Mouse (Mus musculus): Measurements from ENCODE around the gene Dgkd. TPM values are rescaled to one million over a fixed set of nuclear protein-coding genes. Genes with fewer than 3 reads are reported as not detected.

Gene Dgkd
- polyA plus RNA-seq, 1 experiment, result 69.4 TPM

DNA sequence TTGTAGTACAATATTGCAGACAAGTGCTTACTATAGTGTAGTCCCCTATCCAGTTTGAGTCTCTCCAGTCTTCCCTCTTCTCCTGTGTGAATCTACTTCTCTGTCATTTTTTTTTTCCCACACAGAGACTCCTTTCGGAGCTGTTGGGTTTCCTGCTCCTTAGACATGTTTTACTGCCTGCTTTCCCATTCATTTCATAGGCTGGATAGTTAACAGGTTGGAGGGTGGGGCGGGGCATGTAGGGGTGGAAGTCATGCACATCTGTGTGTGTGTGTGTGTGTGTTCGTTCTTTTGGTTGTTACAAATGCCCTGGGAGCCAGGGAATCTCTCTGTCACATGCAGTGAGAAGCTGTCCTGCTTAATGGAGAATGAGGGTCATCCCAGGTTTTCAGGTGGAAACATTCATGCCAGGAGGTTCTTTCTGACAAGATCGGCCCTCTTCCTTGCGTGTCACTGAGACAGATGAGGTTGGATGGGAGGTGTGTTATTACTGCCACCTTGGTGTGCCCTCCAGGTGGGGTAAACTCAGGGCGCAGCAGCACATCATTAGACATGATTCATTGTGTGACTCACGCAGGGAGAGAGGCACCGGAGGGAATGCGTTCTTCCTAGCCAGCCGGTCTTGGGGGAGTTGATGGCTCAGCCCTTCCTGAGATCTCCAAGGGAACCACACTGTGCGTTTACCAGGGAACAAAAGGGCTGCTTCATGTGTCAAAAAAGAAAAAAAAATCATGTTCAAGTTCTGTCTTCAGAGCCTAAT lies 4.7 kb upstream of the Dgkd start:
- WGBS, result 72% methylated on average over 11 of the region's 11 CpGs
- TF ChIP-seq CTCF (IDR thresholded peaks at IDR 0.05; ENCODE audit: extremely low read depth, insufficient read depth, insufficient read length, insufficient replicate concordance) (no peak), POLR2A (IDR thresholded peaks at IDR 0.05; ENCODE audit: low read depth, low read length) (no peak)
- Histone ChIP-seq H3K4me3 (ENCODE audit: extremely low read depth, insufficient read depth, insufficient read length) (no peak overlapping the region), H3K4me1 (ENCODE audit: control insufficient read depth, insufficient read depth, insufficient read length) (peaks cover 40% of the 10 kb centered on the region), H3K27ac (ENCODE audit: insufficient read depth, low read length) (peak overlapping the region; percentile 91), H3K27me3 (ENCODE audit: control insufficient read depth, insufficient read depth, low read length) (no peaks in the 10 kb centered on the region), H3K36me3 (ENCODE audit: control insufficient read depth, insufficient read depth, low read length) (no peaks in the 10 kb centered on the region)
- DNase-seq (ENCODE audit: low read depth in 1 of 2, low spot score in 2 of 2), result no peak

DNA sequence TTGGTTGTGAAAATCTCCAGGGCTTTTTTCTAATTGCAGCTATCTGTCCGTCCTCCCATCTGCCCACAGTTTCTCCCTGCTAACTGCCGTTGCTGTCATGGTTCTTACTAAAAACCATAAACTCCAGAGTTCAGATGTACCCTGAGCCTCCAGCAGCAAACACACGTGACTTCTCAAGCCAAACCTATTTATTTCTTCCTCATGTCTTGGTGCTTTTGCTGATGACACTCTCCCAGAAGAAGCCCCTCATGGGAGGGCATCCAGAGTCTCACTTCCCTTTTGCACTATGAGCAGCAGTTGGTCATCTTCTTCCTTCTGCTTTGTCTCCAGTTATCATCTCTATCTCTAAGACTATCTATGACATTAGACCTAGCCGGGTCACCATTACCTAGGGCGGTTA lies 3.8 kb upstream of the Dgkd start:
- Histone ChIP-seq H3K4me3 (ENCODE audit: extremely low read depth, insufficient read depth, insufficient read length) (no peak overlapping the region), H3K36me3 (ENCODE audit: control insufficient read depth, insufficient read depth, low read length) (no peaks in the 10 kb centered on the region), H3K27me3 (ENCODE audit: control insufficient read depth, insufficient read depth, low read length) (no peaks in the 10 kb centered on the region), H3K4me1 (ENCODE audit: control insufficient read depth, insufficient read depth, insufficient read length) (peaks cover 40% of the 10 kb centered on the region), H3K27ac (ENCODE audit: insufficient read depth, low read length) (peak overlapping the region; percentile 74)
- TF ChIP-seq POLR2A (IDR thresholded peaks at IDR 0.05; ENCODE audit: low read depth, low read length), result no peak
- no peak for TF ChIP-seq CTCF (IDR thresholded peaks at IDR 0.05; ENCODE audit: extremely low read depth, insufficient read depth, insufficient read length, insufficient replicate concordance)
- peak in 1 of 2 experiments; percentile 40 for DNase-seq (ENCODE audit: low read depth in 1 of 2, low spot score in 2 of 2)
- WGBS, result 34% methylated on average over 5 of the region's 5 CpGs

DNA sequence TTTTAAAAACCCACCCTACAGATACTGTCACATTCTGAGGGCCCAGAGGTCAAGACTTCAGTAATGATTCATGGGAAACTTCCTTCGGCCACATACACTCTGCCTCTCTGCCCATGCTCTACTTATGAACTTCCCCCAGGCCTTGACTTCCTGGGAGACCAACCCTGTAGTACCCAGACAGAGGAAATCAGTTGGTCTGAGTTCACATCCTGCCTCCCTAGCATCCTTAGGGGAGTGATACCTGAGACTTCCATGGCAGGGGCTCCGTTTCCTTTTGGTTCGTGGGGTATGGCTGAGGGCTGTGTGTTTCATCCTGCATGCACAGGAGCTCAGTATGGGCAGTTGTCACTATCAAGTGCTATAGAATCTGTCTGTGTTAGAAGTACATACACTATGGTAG lies 1.7 kb upstream of the Dgkd start:
- H3K27ac ChIP-seq (ENCODE audit: insufficient read depth, low read length), result peak overlapping the region; percentile 67
- H3K4me1 ChIP-seq (ENCODE audit: control insufficient read depth, insufficient read depth, insufficient read length), result peaks cover 40% of the 10 kb centered on the region

DNA sequence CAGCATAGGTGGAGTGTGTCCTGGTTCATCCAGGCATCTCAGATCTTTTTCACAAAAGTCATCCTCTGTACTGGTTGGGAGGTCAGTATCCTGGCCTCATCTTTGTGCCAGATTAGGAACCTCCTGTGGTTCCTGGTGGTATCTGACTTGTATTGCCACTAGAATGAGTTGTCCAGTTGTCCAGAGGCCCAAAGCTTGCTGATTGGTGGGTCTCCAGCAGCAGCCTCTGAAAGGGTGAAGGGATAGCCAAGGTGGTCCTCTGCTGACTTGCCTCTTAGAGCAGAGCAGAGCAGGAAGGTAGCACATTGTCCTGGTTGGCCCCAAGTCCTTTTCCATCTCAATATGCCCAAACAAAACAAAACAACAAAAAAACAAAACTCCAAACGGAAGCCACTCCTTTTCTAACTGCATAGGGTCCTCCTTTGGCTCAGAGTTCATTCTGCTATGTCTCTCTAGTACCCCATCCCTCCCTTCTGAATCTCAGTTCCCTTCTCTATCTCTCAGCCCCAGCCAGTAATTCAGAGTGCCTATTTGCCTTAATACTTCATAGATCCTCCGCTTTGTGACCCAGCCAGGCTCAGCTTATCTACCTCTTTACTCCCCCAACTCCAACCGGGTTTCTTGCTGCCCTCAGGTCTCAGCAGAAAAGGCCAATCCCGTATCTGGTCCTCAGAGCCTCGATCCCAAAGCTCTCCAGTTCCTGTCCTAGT lies 851 bp upstream of the Dgkd start:
- WGBS, result 54% methylated on average over 5 of the region's 5 CpGs
- Histone ChIP-seq H3K27ac (ENCODE audit: insufficient read depth, low read length) (peak overlapping the region; percentile 83), H3K36me3 (ENCODE audit: control insufficient read depth, insufficient read depth, low read length) (no peaks in the 10 kb centered on the region), H3K4me1 (ENCODE audit: control insufficient read depth, insufficient read depth, insufficient read length) (peaks cover 36% of the 10 kb centered on the region), H3K4me3 (ENCODE audit: extremely low read depth, insufficient read depth, insufficient read length) (no peak overlapping the region), H3K27me3 (ENCODE audit: control insufficient read depth, insufficient read depth, low read length) (no peaks in the 10 kb centered on the region)
- TF ChIP-seq POLR2A (IDR thresholded peaks at IDR 0.05; ENCODE audit: low read depth, low read length) (no peak), CTCF (IDR thresholded peaks at IDR 0.05; ENCODE audit: extremely low read depth, insufficient read depth, insufficient read length, insufficient replicate concordance) (no peak)
- DNase-seq (ENCODE audit: low read depth in 1 of 2, low spot score in 2 of 2), result no peak

More for the DNA sequence above, 1.7 kb upstream of the Dgkd start:
- Histone ChIP-seq H3K36me3 (ENCODE audit: control insufficient read depth, insufficient read depth, low read length) (no peaks in the 10 kb centered on the region), H3K27me3 (ENCODE audit: control insufficient read depth, insufficient read depth, low read length) (no peaks in the 10 kb centered on the region), H3K4me3 (ENCODE audit: extremely low read depth, insufficient read depth, insufficient read length) (no peak overlapping the region)
- no peak for DNase-seq (ENCODE audit: low read depth in 1 of 2, low spot score in 2 of 2)
- 56% methylated on average over 3 of the region's 3 CpGs for WGBS
- no peak for TF ChIP-seq POLR2A (IDR thresholded peaks at IDR 0.05; ENCODE audit: low read depth, low read length)
- no peak for TF ChIP-seq CTCF (IDR thresholded peaks at IDR 0.05; ENCODE audit: extremely low read depth, insufficient read depth, insufficient read length, insufficient replicate concordance)

DNA sequence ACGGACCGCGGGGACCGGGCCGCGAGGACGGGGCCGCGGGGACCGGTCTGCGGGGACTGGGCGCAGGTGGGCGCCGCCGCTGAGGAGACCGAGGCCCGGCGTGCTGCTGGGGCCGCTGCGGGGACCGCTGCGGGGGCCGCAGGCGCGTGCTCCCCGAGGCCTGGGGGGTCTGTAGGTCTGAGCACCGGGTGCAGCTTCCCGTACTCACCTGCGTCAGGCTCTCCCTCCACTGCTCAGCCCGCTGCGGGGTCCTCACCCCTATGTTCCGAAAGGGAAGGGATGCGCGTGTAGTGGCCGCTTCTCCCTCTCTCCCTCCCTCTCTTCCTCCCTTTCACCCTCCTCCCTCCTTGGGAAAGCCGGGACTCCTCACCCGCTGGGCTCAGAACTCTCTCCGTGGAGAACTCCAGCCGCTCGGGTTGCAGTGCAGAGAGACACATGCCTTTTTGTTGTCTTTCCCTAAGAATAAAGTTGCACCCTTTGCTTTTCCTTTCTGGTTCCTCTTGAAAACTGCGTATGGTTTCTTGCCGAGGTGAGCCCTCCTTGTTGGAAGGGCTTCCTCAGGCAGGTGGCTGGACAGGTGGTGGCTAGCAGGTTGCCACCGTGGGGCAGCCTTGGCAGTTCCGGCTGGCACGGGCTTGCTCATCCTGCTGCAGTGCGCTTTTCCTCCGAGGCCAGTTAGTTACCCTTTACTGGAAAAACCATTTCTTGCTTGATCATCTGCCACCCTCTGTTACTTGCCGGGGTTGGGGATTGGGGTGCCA lies 694 bp downstream of the Dgkd start:
- Histone ChIP-seq H3K4me3 (ENCODE audit: extremely low read depth, insufficient read depth, insufficient read length) (peak overlapping the region; percentile 92), H3K27me3 (ENCODE audit: control insufficient read depth, insufficient read depth, low read length) (no peaks in the 10 kb centered on the region), H3K27ac (ENCODE audit: insufficient read depth, low read length) (peak overlapping the region; percentile 93), H3K4me1 (ENCODE audit: control insufficient read depth, insufficient read depth, insufficient read length) (peaks cover 29% of the 10 kb centered on the region), H3K36me3 (ENCODE audit: control insufficient read depth, insufficient read depth, low read length) (no peaks in the 10 kb centered on the region)
- TF ChIP-seq POLR2A (IDR thresholded peaks at IDR 0.05; ENCODE audit: low read depth, low read length), result no peak
- no peak for TF ChIP-seq CTCF (IDR thresholded peaks at IDR 0.05; ENCODE audit: extremely low read depth, insufficient read depth, insufficient read length, insufficient replicate concordance)
- DNase-seq (ENCODE audit: low read depth in 1 of 2, low spot score in 2 of 2), result peak in 1 of 2 experiments; percentile 41
- WGBS, result 3% methylated on average over 45 of the region's 48 CpGs

DNA sequence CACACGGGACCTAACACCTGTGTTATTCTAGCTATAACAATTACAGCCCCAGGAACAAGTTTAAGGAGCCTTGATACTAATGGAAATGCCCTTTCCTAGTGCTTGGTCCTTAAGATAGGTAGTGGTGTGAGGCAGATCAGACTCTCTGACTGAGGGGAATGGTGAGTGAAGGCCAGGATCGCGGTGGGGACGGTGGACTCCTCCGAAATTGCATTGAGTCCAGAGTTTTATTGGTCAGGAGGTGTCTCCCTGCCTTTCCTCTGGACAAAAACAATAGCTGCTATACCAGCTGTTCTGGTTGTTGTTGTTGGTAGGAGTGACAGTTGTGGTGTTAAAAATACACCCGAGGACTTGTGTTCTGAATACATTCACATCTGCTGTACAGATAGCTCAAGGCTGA lies 1.3 kb downstream of the Dgkd start:
- DNase-seq (ENCODE audit: low read depth in 1 of 2, low spot score in 2 of 2), result no peak

More for the DNA sequence above, 1.3 kb downstream of the Dgkd start:
- Histone ChIP-seq H3K4me1 (ENCODE audit: control insufficient read depth, insufficient read depth, insufficient read length) (peaks cover 25% of the 10 kb centered on the region), H3K4me3 (ENCODE audit: extremely low read depth, insufficient read depth, insufficient read length) (peak overlapping the region; percentile 92), H3K27ac (ENCODE audit: insufficient read depth, low read length) (peak overlapping the region; percentile 93), H3K36me3 (ENCODE audit: control insufficient read depth, insufficient read depth, low read length) (no peaks in the 10 kb centered on the region), H3K27me3 (ENCODE audit: control insufficient read depth, insufficient read depth, low read length) (no peaks in the 10 kb centered on the region)
- WGBS, result 10% methylated on average over 6 of the region's 6 CpGs
- TF ChIP-seq CTCF (IDR thresholded peaks at IDR 0.05; ENCODE audit: extremely low read depth, insufficient read depth, insufficient read length, insufficient replicate concordance), result no peak
- no peak for TF ChIP-seq POLR2A (IDR thresholded peaks at IDR 0.05; ENCODE audit: low read depth, low read length)
